Mouse (Mus musculus) heart, adult 2 months (tissue): ENCODE results near the gene Cisd2. TPM values are rescaled to one million over a fixed set of nuclear protein-coding genes. Genes with fewer than 3 reads are reported as not detected.

Experiments
- DNase-seq, 2 experiments: peaks; one replicate each; pipeline ENCODE4 v3.0.0; 2021
- H3K27ac ChIP-seq: fragments of 200-600 bp; 2 replicates; pipeline ENCODE4 v1.8.1; 2022
- H3K27me3 ChIP-seq: fragments of 200-500 bp; 2 replicates; pipeline ENCODE4 v1.6.1; 2012; ENCODE audit warnings: mild to moderate bottlenecking, low read length, inconsistent platforms, mixed read lengths; ENCODE audit not compliant: control insufficient read depth, insufficient read depth
- H3K36me3 ChIP-seq: fragments of 200-500 bp; 2 replicates; pipeline ENCODE4 v1.6.1; 2012; ENCODE audit warnings: low read length, inconsistent platforms; ENCODE audit not compliant: control insufficient read depth, insufficient read depth
- H3K4me1 ChIP-seq: fragments of 200-500 bp; 2 replicates; pipeline ENCODE4 v1.6.1; 2011; ENCODE audit warnings: low read length; ENCODE audit not compliant: control insufficient read depth, insufficient read depth
- H3K4me3 ChIP-seq: fragments of 200-600 bp; 2 replicates; pipeline ENCODE4 v1.8.1; 2022
- H3K79me2 ChIP-seq: fragments of 200-500 bp; replicated peaks from 2 replicates; pipeline ENCODE4 v1.6.1; 2012; ENCODE audit warnings: mild to moderate bottlenecking, inconsistent platforms, low read length, moderate library complexity, mixed read lengths; ENCODE audit not compliant: control insufficient read depth, insufficient read depth
- H3K9ac ChIP-seq: fragments of 200-500 bp; 2 replicates; pipeline ENCODE4 v1.6.1; 2012; ENCODE audit warnings: low read depth, mild to moderate bottlenecking, control low read depth, inconsistent platforms, low read length, mixed read lengths
- CTCF ChIP-seq: fragments of 200-600 bp; IDR thresholded peaks from 2 replicates; pipeline ENCODE4 v1.8.1; 2022; ENCODE audit warnings: antibody characterized with exemption, mild to moderate bottlenecking, moderate library complexity
- EP300 ChIP-seq: fragments of 200-500 bp; IDR thresholded peaks from 2 replicates; pipeline ENCODE4 v1.6.1; 2011; ENCODE audit warnings: low read depth, low read length, control low read depth; ENCODE audit not compliant: insufficient read depth
- POLR2A ChIP-seq: fragments of 200-500 bp; IDR thresholded peaks from 2 replicates; pipeline ENCODE4 v1.6.1; 2011; ENCODE audit warnings: mild to moderate bottlenecking, low read depth, low read length, control low read depth; ENCODE audit not compliant: insufficient read depth
- WGBS: fragments of 180-500 bp; shearing (Covaris S2); methylation state at CpG from one replicate; pipeline ENCODE4 v1.1.7; 2018; 5-methylcytosine and 5-hydroxymethylcytosine counted together
- intact Hi-C: fragments of 180-260 bp; cut with DNase I; formaldehyde crosslinking; loops from one replicate; pipeline ENCODE4 v1.15.1; 2025
- polyA plus RNA-seq: library from polyadenylated mRNA; depleted of rRNA; stranded (reverse); fragments of >200 nt; gene quantifications from 2 replicates; pipeline ENCODE4 v1.2.3, GENCODE M21; 2012; rRNA removed
- total RNA-seq, 2 experiments: library from RNA; stranded (reverse); gene quantifications; 2 replicates each; pipeline ENCODE4 v1.2.3; 2021

The Cisd2 gene
- total and polyA plus RNA-seq, 3 experiments: 20.6 to 55.0 (median 47.1) TPM

- no peak overlapping the region for H3K4me3 ChIP-seq
- H3K27me3 ChIP-seq: no peaks in the 10 kb centered on the region
- no peaks in the 10 kb centered on the region for H3K79me2 ChIP-seq
- H3K36me3 ChIP-seq: no peaks in the 10 kb centered on the region
- no peak overlapping the region for H3K27ac ChIP-seq
- TF ChIP-seq CTCF (no peak), EP300 (no peak), POLR2A (no peak)
- DNase-seq: no peak
- no peaks in the 10 kb centered on the region for H3K4me1 ChIP-seq
- no peak overlapping the region for H3K9ac ChIP-seq
- WGBS: 67% methylated on average over 4 of the region's 4 CpGs
- intact Hi-C loops: no loop called here
Measured at GRCm38 (mm10) chr3:135357394-135357793, 66.3 kb downstream of the Cisd2 start.

Other genes starting within 250 kb of the Cisd2 start
- under 1 TPM; 0.84 TPM for gene Cenpe, start 211.4 kb downstream of the Cisd2 start, total RNA-seq
- 0.12 and 0.18 TPM in 2 replicates for gene Cenpe, start 211.4 kb downstream of the Cisd2 start, polyA plus RNA-seq
- gene Bdh2, start 142.7 kb downstream of the Cisd2 start, total RNA-seq: 1 to 10 TPM; 3.3 to 4.8 TPM
- gene Bdh2, start 142.7 kb downstream of the Cisd2 start, polyA plus RNA-seq: 0.91 and 1.6 TPM in 2 replicates
- gene Slc9b2, start 116.2 kb downstream of the Cisd2 start, total RNA-seq: under 1 TPM; 0.20 to 0.44 TPM
- gene Slc9b2, start 116.2 kb downstream of the Cisd2 start, polyA plus RNA-seq: 0.10 and 0.15 TPM in 2 replicates
- under 1 TPM in 1 of 2 experiments, not detected in 1; 0.29 TPM for gene Slc9b1, start 75.9 kb downstream of the Cisd2 start, total RNA-seq
- gene Slc9b1, start 75.9 kb downstream of the Cisd2 start, polyA plus RNA-seq: 0.04 TPM in 1 of 2 replicates, not detected in the other
- gene Ube2d3, start 14.2 kb upstream of the Cisd2 start, total RNA-seq: 100 to 1,000 TPM; 357 to 416 TPM
- 285 and 532 TPM in 2 replicates for gene Ube2d3, start 14.2 kb upstream of the Cisd2 start, polyA plus RNA-seq
- 10 to 100 TPM; 15.7 to 16.4 TPM for gene Manba, start 61.7 kb upstream of the Cisd2 start, total RNA-seq
- gene Manba, start 61.7 kb upstream of the Cisd2 start, polyA plus RNA-seq: 8.2 and 13.3 TPM in 2 replicates